Mouse (Mus musculus) heart, postnatal 14 days (tissue): ENCODE measurements around the gene Lipc. TPM values are rescaled to one million over a fixed set of nuclear protein-coding genes. Genes with fewer than 3 reads are reported as not detected.

Source experiments
- DNase-seq, 2 experiments: peaks; one replicate each; pipeline ENCODE4 v3.0.0; 2021 to 2022
- intact Hi-C: fragments of 180-260 bp; cut with DNase I; formaldehyde crosslinking; loops from one replicate; pipeline ENCODE4 v1.15.1; 2025
- microRNA-seq, 2 experiments: library from miRNA; unstranded; fragments of <30 nt; microRNA quantifications; one replicate each; pipeline ENCODE4 v1.2.0; 2021 to 2022
- total RNA-seq, 2 experiments: library from RNA; stranded (reverse); gene quantifications; 2 replicates each; pipeline ENCODE4 v1.2.3; 2021

Gene Lipc
- total RNA-seq, 2 experiments from 2014 or later: 0.36 TPM; not detected in 1

DNA sequence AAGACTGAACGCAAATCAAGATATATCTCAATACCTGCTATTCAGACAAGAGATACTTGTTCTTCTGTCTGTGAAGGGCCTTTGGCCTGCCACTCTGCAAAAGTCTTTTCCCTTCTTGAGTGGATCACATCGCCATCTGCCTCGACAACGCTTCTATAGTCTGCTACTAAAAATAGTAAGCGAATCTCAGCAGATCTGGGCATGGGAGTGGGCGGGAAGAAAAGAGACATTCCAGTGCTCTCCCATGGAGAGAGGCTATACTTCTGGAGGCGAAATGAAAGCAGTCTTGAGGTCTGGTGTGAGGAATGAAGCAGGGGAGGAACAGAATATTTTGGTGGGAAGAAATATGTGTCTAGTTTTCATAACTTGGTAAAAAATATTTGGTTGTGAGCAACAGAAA, 163.3 kb downstream of the Lipc start:
- no peak for DNase-seq
- intact Hi-C loops: no loop called here

DNA sequence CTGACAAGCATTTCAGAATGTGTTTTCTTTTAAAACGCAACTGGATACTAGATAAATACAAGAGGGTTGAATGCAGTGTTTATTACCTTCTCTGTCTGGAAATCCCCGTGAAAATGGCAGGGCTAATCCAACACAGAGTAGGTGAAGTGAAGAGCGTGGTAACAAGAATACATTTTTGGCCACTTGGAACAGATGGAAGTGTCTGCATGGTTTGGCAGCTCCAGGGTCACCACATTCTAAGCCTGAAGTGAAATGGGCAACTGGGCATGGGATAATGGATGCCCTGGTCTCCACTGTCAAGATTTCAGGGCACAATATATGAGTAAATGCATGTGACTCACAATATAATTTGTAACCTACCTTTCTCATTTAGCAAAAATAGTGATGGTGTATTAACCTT, 169.8 kb downstream of the Lipc start:
- DNase-seq: no peak
- intact Hi-C loops: no loop called here

GRCm38 (mm10) chr9:70775517-70775916, 176.5 kb downstream of the Lipc start:
- intact Hi-C loops: no loop called here
- no peak for DNase-seq

- intact Hi-C loops: loop anchor here (5.0 kb wide), 1 partner anchor 79 kb away; no protein-coding TSS in a partner anchor
- no peak for DNase-seq
Observed at GRCm38 (mm10) chr9:70760974-70761373, 191.1 kb downstream of the Lipc start.

- intact Hi-C loops: loop anchor here (5.0 kb wide), 1 partner anchor 181 kb away; no protein-coding TSS in a partner anchor
Observed at GRCm38 (mm10) chr9:70751504-70752222, 200.4 kb downstream of the Lipc start.

More at GRCm38 (mm10) chr9:70751504-70752222, 200.4 kb downstream of the Lipc start:
- no peak for DNase-seq

Small RNA genes lying within 50 kb of the gene (microRNA-seq; reads per million reads assigned to microRNA genes)
- 0 reads per million in 2 experiments for gene Gm25149

Other genes with a start within 250 kb of the Lipc start
- gene Aqp9, start 216.5 kb upstream of the Lipc start, total RNA-seq: under 1 TPM; 0.73 to 0.84 TPM